In the genomic region with DNA sequence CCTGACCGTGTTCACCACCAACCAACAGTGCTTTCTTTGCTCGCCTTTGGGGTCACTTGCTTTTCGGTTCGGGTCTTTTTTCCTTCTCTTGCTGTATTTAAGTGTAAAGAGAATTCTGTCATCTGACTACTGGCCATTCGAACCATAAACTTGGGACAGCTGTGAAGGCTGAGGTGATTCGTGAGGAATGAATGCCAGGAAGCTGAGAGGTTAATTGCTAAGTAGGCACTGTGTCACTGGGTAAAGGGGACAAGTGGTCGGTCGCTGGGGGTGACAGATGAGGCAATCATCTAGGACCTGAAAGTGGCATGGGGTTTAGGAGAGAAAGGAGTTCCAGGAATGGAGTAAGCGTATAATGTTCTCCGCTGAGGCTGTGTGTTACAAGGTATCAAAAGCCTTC, we compare ENCODE assay signal across 25 mouse cellular contexts.
"Had no signal": no experiment of that assay in that cellular context is flagged by ENCODE, and none has a peak within 500 bp of the region (broad histone marks: within the 10 kb centered on the region; RNA-seq: fewer than 3 reads in every experiment).

No protein-coding gene starts in this region.

- H3K4me2 ChIP-seq: heart, embryonic 12.5 days; hindbrain, embryonic 13.5 days; hindbrain, embryonic 15.5 days; kidney, embryonic 15.5 days; limb, embryonic 12.5 days; liver, embryonic 11.5 days; liver, embryonic 13.5 days had no signal

- H3K9ac ChIP-seq: heart, embryonic 12.5 days; hindbrain, embryonic 13.5 days; hindbrain, embryonic 15.5 days; kidney, embryonic 15.5 days; limb, embryonic 12.5 days; liver, embryonic 13.5 days had no signal

- DNase-seq: gastrocnemius, postnatal 14 days; gastrocnemius, postnatal 36 days; heart, adult 18-20 months; heart, postnatal 14 days; heart, postnatal 36 days; kidney, adult 11 months; kidney, adult 2 months; kidney, adult 9 months; kidney, postnatal 14 days; kidney, postnatal 36 days; layer of hippocampus, adult 9-11 months; layer of hippocampus, postnatal 36 days; liver; liver, embryonic 13.5 days had no signal

- H3K4me1 ChIP-seq: heart, embryonic 10.5 days; liver, embryonic 13.5 days had no signal

- H3K9me3 ChIP-seq: heart, embryonic 10.5 days; heart, embryonic 12.5 days; hindbrain, embryonic 13.5 days; hindbrain, embryonic 15.5 days; kidney, embryonic 15.5 days; limb, embryonic 10.5 days; limb, embryonic 12.5 days; liver, embryonic 13.5 days had no signal

- H3K27ac ChIP-seq: heart, embryonic 10.5 days; hindbrain, embryonic 13.5 days; hindbrain, embryonic 15.5 days; hindbrain, postnatal 0 days; kidney, embryonic 15.5 days; kidney, postnatal 0 days; limb, embryonic 10.5 days; limb, embryonic 12.5 days; liver, embryonic 13.5 days had no signal

- H3K4me3 ChIP-seq: heart, embryonic 10.5 days; heart, embryonic 12.5 days; hindbrain, embryonic 13.5 days; hindbrain, embryonic 15.5 days; kidney, embryonic 15.5 days; limb, embryonic 10.5 days; limb, embryonic 12.5 days; liver, embryonic 13.5 days had no signal

- ATAC-seq: hindbrain, postnatal 0 days; intestine, embryonic 16.5 days had no signal

- H3K36me3 ChIP-seq: hindbrain, embryonic 13.5 days; hindbrain, embryonic 15.5 days had no signal
